Mouse (Mus musculus) lung, embryonic 16.5 days (tissue): Measurements from ENCODE around the gene Echdc2. TPM values are rescaled to one million over a fixed set of nuclear protein-coding genes. Genes with fewer than 3 reads are reported as not detected.

Experiments
- ATAC-seq: fragments of 200-750 bp; cut with Nextera tagmentation; 2 replicates; pipeline ENCODE4 v1.8.0; 2017; ENCODE audit warnings: low read depth, mild to moderate bottlenecking, moderate library complexity
- H3K27ac ChIP-seq: fragments of 300-500 bp; sonication (generic); 2 replicates; pipeline ENCODE4 v1.5.1; 2014; ENCODE audit warnings: mild to moderate bottlenecking, control low read depth, low read length
- H3K27me3 ChIP-seq: fragments of 300-500 bp; sonication (generic); 2 replicates; pipeline ENCODE4 v1.6.1; 2014; ENCODE audit warnings: low read depth, low read length, mixed read lengths; ENCODE audit not compliant: control insufficient read depth, insufficient read depth
- H3K36me3 ChIP-seq: fragments of 300-500 bp; sonication (generic); 2 replicates; pipeline ENCODE4 v1.6.1; 2014; ENCODE audit warnings: low read length; ENCODE audit not compliant: control insufficient read depth, insufficient read depth
- H3K4me1 ChIP-seq: fragments of 300-500 bp; sonication (generic); replicated peaks from 2 replicates; pipeline ENCODE4 v1.6.1; 2014; ENCODE audit warnings: low read length, mixed read lengths; ENCODE audit not compliant: control insufficient read depth, insufficient read depth
- H3K4me2 ChIP-seq: fragments of 300-500 bp; sonication (generic); 2 replicates; pipeline ENCODE4 v1.6.1; 2014; ENCODE audit warnings: low read depth, low read length, control low read depth
- H3K4me3 ChIP-seq: fragments of 300-500 bp; sonication (generic); 2 replicates; pipeline ENCODE4 v1.5.1; 2014; ENCODE audit warnings: mild to moderate bottlenecking, low read length, control low read depth
- H3K9ac ChIP-seq: fragments of 300-500 bp; sonication (generic); 2 replicates; pipeline ENCODE4 v1.6.1; 2014; ENCODE audit warnings: low read length, control low read depth
- H3K9me3 ChIP-seq: fragments of 300-500 bp; sonication (generic); 2 replicates; pipeline ENCODE4 v1.6.1; 2016; ENCODE audit warnings: low read length; ENCODE audit not compliant: control insufficient read depth
- WGBS: fragments of 180-500 bp; shearing (Covaris S2); extraction: QIAGEN DNeasy Blood & Tissue Kit; methylation state at CpG from one replicate; pipeline ENCODE4 v1.1.7; 2014; 5-methylcytosine and 5-hydroxymethylcytosine counted together
- polyA plus RNA-seq: library from polyadenylated mRNA; unstranded; fragments of >200 nt; fragmentation: Nextera tagmentation; extraction: Ambion mirVana; gene quantifications from 2 replicates; pipeline ENCODE4 v1.2.1, GENCODE M21; 2015

Echdc2 gene
- polyA plus RNA-seq, 1 experiment from 2014 or later = 50.5 TPM

- no peaks in the 10 kb centered on the region for H3K9me3 ChIP-seq
- ATAC-seq = no peak
- no peaks in the 10 kb centered on the region; the same call in 1 of the 2 replicates for H3K27me3 ChIP-seq
- no peak overlapping the region for H3K4me3 ChIP-seq
- no peaks in the 10 kb centered on the region for H3K4me1 ChIP-seq
- H3K36me3 ChIP-seq = no peaks in the 10 kb centered on the region
- whole genome bisulfite sequencing = 51% methylated on average over 3 of the region's 3 CpGs
- H3K4me2 ChIP-seq = no peak overlapping the region
- no peak overlapping the region for H3K9ac ChIP-seq
- H3K27ac ChIP-seq = no peak overlapping the region
Measured at GRCm38 (mm10) chr4:108225341-108225872, 60.2 kb downstream of the Echdc2 start.

Other genes starting within 250 kb of the Echdc2 start
- gene Cpt2, start 241.8 kb upstream of the Echdc2 start, polyA plus RNA-seq = 43.7 and 51.1 TPM in 2 replicates
- gene Slc1a7, start 197.1 kb upstream of the Echdc2 start, polyA plus RNA-seq = 0.16 and 0.19 TPM in 2 replicates
- 1.5 and 1.8 TPM in 2 replicates for gene Podn, start 69.0 kb upstream of the Echdc2 start, polyA plus RNA-seq
- gene Scp2, start 20.4 kb upstream of the Echdc2 start, polyA plus RNA-seq = 326 and 342 TPM in 2 replicates
- 0.09 and 0.14 TPM in 2 replicates for gene Zyg11a, start 52.6 kb downstream of the Echdc2 start, polyA plus RNA-seq
- 9.6 and 9.9 TPM in 2 replicates for gene Zyg11b, start 135.7 kb downstream of the Echdc2 start, polyA plus RNA-seq
- gene Coa7, start 162.7 kb downstream of the Echdc2 start, polyA plus RNA-seq = 39.2 and 43.1 TPM in 2 replicates
- gene Shisal2a, start 217.9 kb downstream of the Echdc2 start, polyA plus RNA-seq = 0.55 and 1.2 TPM in 2 replicates
- gene Gpx7, start 241.5 kb downstream of the Echdc2 start, polyA plus RNA-seq = 89.7 and 90.6 TPM in 2 replicates